Mouse (Mus musculus) frontal cortex, postnatal 36 days (tissue): ENCODE measurements around the gene Cplx3.

Experiments
- DNase-seq, 2 experiments: peaks; one replicate each; pipeline ENCODE4 v3.0.0; 2022; ENCODE audit warnings: low spot score in 2 of 2

The Cplx3 gene

GRCm38 (mm10) chr9:57638651-57639459 lies 32.8 kb upstream of the Cplx3 start:
- no peak for DNase-seq

GRCm38 (mm10) chr9:57637741-57638322 lies 31.8 kb upstream of the Cplx3 start:
- DNase-seq = no peak

GRCm38 (mm10) chr9:57637272-57637671 lies 31.2 kb upstream of the Cplx3 start:
- DNase-seq = no peak

GRCm38 (mm10) chr9:57633481-57634024 lies 27.5 kb upstream of the Cplx3 start:
- DNase-seq = peak in 1 of 2 experiments; percentile 57

- DNase-seq = peak; percentile 79
Observed at GRCm38 (mm10) chr9:57629118-57629874, 23.2 kb upstream of the Cplx3 start.

- no peak for DNase-seq
Observed at GRCm38 (mm10) chr9:57628717-57629116, 22.6 kb upstream of the Cplx3 start.

- DNase-seq = no peak
Observed at GRCm38 (mm10) chr9:57627892-57628291, 21.8 kb upstream of the Cplx3 start.

GRCm38 (mm10) chr9:57627191-57627590 lies 21.1 kb upstream of the Cplx3 start:
- DNase-seq = no peak

GRCm38 (mm10) chr9:57625674-57626500 lies 19.8 kb upstream of the Cplx3 start:
- DNase-seq = no peak

GRCm38 (mm10) chr9:57624295-57624694 lies 18.2 kb upstream of the Cplx3 start:
- DNase-seq = no peak

- no peak for DNase-seq
Observed at GRCm38 (mm10) chr9:57620674-57621073, 14.6 kb upstream of the Cplx3 start, which contains the start of gene Lman1l. Lman1l (minus strand) TSS chr9:57620774.

- no peak for DNase-seq
Observed at GRCm38 (mm10) chr9:57618854-57619253, 12.8 kb upstream of the Cplx3 start.

- no peak for DNase-seq
Observed at GRCm38 (mm10) chr9:57617556-57618169, 11.6 kb upstream of the Cplx3 start.

- DNase-seq = no peak
Observed at GRCm38 (mm10) chr9:57614786-57615185, 8.7 kb upstream of the Cplx3 start.

- no peak for DNase-seq
Observed at GRCm38 (mm10) chr9:57613975-57614374, 7.9 kb upstream of the Cplx3 start.

GRCm38 (mm10) chr9:57612587-57612986 lies 6.5 kb upstream of the Cplx3 start:
- DNase-seq = no peak

- DNase-seq = no peak
Observed at GRCm38 (mm10) chr9:57610359-57610826, 4.3 kb upstream of the Cplx3 start.

GRCm38 (mm10) chr9:57609803-57610202 lies 3.7 kb upstream of the Cplx3 start:
- DNase-seq = no peak

GRCm38 (mm10) chr9:57605503-57605902 lies 578 bp downstream of the Cplx3 start:
- DNase-seq = no peak

GRCm38 (mm10) chr9:57604875-57605274 lies 1.2 kb downstream of the Cplx3 start:
- no peak for DNase-seq

- DNase-seq = no peak
Observed at GRCm38 (mm10) chr9:57602098-57602497, 4.0 kb downstream of the Cplx3 start.
